Comparison of ENCODE assay signal across 22 mouse cellular contexts in genomic region chr1:135090914-135091313, GRCm38 (mm10). TPM values are rescaled to one million over a fixed set of nuclear protein-coding genes. Genes with fewer than 3 reads are reported as not detected.
A peak's percentile ranks its signal among the peaks of the same experiment; 100 is the strongest.
DNase-seq lines count a peak whose midpoint lies in the region; ATAC-seq lines count a peak whose summit lies in the region.
"Had no signal": no experiment of that assay in that cellular context is flagged by ENCODE, and none has a peak within 500 bp of the region (broad histone marks: within the 10 kb centered on the region; RNA-seq: fewer than 3 reads in every experiment).

No protein-coding gene starts in this region.

- peak; percentile 53 to 54 for DNase-seq in spleen, postnatal 36 days (ENCODE audit: low spot score in 2 of 2)
- no peak for DNase-seq in spleen, postnatal 10 days (ENCODE audit: low spot score in 2 of 2)
- peak; percentile 52 for DNase-seq in Muller cell, postnatal 12 days (ENCODE audit: inconsistent ontology term)
- no peak for DNase-seq in left cerebral cortex, postnatal 10 days (ENCODE audit: extremely low spot score in 1 of 2, low spot score in 2 of 2)
- DNase-seq in thymus, postnatal 36 days = no peak
- no peak for DNase-seq in layer of hippocampus, postnatal 14 days (ENCODE audit: low spot score in 2 of 2)
- DNase-seq: adrenal gland, adult 8-10 months; cerebellum, adult 9-10 months; kidney, adult 9 months; kidney, postnatal 25 days; liver, embryonic 13.5 days; lung, adult 18-20 months; lung, postnatal 4 days; thymus, adult 18-20 months; thymus, postnatal 25 days had no signal

- ATAC-seq in megakaryocyte, adult 5-6 weeks (ENCODE audit: poor library complexity, severe bottlenecking) = peak; percentile 51
- ATAC-seq: activated CD4-positive, CD25-positive, alpha-beta regulatory T cell, adult 4 months; forebrain, embryonic 16.5 days; intestine, embryonic 16.5 days; lung, postnatal 0 days; midbrain, embryonic 13.5 days had no signal

- intact Hi-C loops in left cerebral cortex, postnatal 10 days (cut with DNase I) = no loop called here

RNA-seq across cellular contexts. Expression of gene Lgr6, which starts 14.2 kb away (rescaled TPM):
- total RNA-seq in megakaryocyte, adult 5-6 weeks (2015) = not detected in 2 replicates
- total RNA-seq in megakaryocyte, adult 5-6 weeks (2017) = not detected in 2 replicates
- 1 to 10 TPM; 2.6 to 3.1 TPM for total RNA-seq in left cerebral cortex, postnatal 10 days (2021)
- total RNA-seq in layer of hippocampus, postnatal 14 days (2021) = 1 to 10 TPM; 1.6 to 2.5 TPM

RNA-seq across cellular contexts. Expression of gene Ptpn7, which starts 41.6 kb away (rescaled TPM):
- 25.5 and 29.5 TPM in 2 replicates for total RNA-seq in megakaryocyte, adult 5-6 weeks (2015)
- total RNA-seq in megakaryocyte, adult 5-6 weeks (2017) = 49.7 and 54.2 TPM in 2 replicates
- total RNA-seq in left cerebral cortex, postnatal 10 days (2021) = under 1 TPM in 1 of 2 experiments, not detected in 1; 0.22 TPM
- total RNA-seq in layer of hippocampus, postnatal 14 days (2021) = not detected
- total RNA-seq: layer of hippocampus, adult 18-20 months had no signal

RNA-seq across cellular contexts. Expression of gene Arl8a, which starts 55.7 kb away (rescaled TPM):
- total RNA-seq in megakaryocyte, adult 5-6 weeks (2015) = 83.3 and 93.2 TPM in 2 replicates
- 37.1 and 49.1 TPM in 2 replicates for total RNA-seq in megakaryocyte, adult 5-6 weeks (2017)
- 100 to 1,000 TPM; 418 to 439 TPM for total RNA-seq in left cerebral cortex, postnatal 10 days (2021)
- total RNA-seq in layer of hippocampus, postnatal 14 days (2021) = 100 to 1,000 TPM; 307 to 334 TPM

Comparison
In these comparisons a context has a peak if more than half of its experiments do, and no peak if none do; other contexts are left out.
1. DNase-seq: peak in spleen, postnatal 36 days (2 of 2) and Muller cell, postnatal 12 days (single experiment); none in spleen, postnatal 10 days (0 of 2), left cerebral cortex, postnatal 10 days (0 of 2), thymus, postnatal 36 days (0 of 2) and layer of hippocampus, postnatal 14 days (0 of 2).
2. RNA of gene Ptpn7, which starts 41.6 kb away (total RNA-seq): 25.5 to 54.2 TPM in megakaryocyte, adult 5-6 weeks; 0.22 TPM in left cerebral cortex, postnatal 10 days and not detected in layer of hippocampus, postnatal 14 days; every median in the first group is over 10 times any median in the second.